Mouse (Mus musculus): ENCODE results near the gene Gm48552.

The Gm48552 gene

DNA sequence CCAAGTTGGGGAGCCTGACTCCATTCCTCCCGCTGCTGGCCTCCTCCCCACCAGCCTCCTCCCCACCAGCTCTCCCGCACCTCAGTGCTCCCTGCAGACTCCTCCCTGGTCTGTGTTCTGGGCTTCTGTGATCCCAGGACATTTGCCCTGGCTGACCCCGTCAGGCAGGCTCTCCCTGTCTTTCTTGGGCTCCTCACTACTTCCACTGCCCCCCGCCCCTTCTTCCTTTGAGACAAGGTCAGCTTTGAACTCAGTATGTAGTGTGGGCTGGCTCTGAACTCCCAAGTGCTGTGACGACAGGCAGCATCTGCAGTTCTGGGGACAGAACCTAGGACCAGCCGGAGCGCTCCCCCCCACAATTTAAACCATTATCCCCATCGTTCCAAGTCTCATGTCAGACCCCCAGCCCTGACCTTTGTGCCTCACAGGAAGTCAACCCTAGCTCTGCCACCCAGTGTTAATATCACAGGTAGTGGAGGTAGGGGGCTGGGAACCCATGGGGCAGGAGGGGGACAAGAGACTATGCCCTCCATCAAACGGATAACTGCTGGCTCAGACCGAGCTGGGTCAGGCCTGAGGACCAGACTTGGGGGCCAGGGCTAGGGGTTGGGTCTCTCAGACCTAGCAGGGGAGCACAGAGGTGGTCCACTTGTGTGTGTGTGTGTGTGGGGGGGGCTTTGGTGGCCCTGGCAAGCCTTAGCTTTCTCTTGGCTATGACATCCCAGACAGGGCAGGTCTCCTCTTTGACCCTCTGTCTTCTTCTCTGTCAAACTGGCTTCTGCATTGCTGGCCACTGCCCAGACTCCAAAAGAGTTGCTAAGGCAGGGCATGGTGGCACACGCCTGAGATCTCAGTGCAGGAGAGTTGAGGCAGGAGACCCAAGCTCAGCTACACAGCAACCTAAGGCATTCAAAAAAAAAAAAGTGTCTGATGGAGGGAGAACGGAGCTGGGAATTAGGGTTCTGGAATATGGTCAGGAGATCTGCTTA is 28.7 kb downstream of the Gm48552 start:
- in situ Hi-C loops (cut with MboI; ENCODE audit: low sequenced_read_pairs), result no loop called here

DNA sequence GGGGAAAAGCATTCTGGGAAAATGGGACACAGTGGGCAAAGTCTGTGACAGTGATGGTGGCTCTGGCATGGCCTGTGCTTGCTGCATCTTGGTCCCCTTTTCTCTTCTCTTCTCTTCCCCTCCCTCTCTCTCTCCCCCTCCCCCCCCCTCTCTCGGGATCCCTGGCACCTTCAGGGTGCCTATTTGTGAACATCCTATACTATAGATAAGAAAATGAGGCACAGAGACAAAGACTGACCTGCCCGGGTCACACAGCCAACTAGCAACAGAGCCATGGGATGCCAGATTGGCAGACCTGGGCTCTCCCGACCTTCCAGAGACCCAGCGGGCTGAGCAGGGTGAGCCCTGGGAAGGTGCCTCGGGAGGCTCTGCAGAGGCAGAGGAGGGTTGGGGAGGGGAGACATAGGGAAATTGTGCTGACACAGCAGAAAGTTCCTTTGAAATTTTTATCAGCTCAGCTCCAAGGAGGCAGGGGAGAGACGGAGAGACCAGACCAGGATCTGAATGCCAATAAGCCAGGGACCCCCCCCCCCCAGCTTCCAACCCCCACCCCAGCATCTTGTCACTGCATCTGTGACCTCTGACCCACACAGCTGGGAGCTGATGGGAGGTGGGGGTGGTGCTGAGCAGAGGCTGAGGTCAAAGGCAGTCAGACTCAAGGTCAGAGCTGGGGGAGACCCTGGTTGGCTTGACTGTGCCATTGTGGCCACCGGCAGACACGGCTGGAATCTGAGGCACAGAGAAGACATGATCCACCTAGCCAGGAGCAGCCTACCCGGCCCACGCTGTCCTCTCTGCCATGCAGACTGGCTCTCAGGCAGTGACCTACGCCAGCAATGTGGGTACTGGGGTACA is 29.6 kb downstream of the Gm48552 start:
- in situ Hi-C loops (cut with MboI; ENCODE audit: low sequenced_read_pairs), result no loop called here

DNA sequence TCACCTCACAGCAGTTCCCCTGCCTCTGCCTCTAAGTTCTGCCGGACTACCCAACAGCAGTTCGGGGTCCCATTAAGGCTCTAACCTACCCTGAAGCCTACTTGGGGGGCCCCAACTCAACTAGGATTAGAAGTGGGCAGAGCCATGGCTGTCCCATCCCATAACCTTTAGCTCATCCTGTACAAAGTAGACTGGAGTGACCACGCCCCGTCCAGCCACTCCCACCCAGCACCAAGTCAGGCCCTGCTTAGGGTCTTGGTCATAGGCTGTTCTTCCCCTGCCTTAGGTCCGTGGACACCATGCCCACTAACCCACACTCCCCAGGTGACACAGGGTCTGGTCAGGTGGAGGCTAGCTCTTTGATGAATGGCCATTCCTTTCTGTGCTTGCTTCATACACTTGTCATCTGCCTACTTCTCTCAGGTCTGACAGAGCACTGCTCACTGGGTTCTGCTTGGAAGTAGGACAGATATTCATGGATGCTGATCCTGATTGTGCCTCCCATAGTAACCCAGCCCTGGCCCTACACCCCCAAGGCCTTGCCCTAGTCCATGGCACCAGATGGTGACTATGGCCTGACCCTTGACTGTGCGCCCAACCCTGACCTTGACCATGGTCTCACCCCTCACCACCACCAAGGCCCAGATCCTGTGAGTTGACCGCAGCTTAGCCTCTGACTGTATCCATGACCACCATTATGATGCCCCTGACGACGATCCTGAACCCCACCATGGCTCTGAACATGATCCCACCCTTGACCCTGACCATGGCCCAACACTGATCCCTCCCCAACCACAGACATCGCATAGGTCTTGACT is 30.5 kb downstream of the Gm48552 start:
- in situ Hi-C loops (cut with MboI; ENCODE audit: low sequenced_read_pairs), result no loop called here

DNA sequence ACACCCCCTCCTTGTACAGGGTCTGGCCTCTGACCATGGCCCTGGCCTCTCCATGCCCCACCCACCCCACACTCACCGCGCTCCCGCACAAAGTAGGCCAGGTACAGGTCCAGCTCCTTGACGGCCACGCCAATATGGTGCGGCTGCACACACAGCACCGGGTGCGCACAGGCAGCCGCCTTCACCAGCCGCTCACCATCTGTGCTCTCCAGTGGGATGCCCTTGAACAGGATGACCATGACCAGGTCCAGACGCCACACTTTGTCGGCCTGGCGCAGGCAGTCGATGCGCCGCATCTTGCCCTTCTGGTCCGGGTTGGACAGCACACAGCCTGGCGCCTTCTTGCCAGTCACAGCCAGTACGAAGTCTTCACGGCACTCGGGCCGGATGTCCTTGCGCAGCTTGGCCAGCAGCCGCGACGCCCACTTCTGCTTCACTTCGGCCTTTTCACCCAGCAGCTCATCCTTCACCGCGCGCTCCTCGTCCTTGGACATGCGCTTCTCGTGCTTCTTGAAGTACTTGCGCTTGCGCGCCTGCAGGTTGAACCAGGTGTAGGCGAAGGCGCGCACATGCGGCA is 31.5 kb downstream of the Gm48552 start:
- in situ Hi-C loops (cut with MboI; ENCODE audit: low sequenced_read_pairs), result no loop called here

- in situ Hi-C loops (cut with MboI; ENCODE audit: low sequenced_read_pairs), result no loop called here
Measured at GRCm38 (mm10) chr10:81421041-81421796, 32.4 kb downstream of the Gm48552 start.

DNA sequence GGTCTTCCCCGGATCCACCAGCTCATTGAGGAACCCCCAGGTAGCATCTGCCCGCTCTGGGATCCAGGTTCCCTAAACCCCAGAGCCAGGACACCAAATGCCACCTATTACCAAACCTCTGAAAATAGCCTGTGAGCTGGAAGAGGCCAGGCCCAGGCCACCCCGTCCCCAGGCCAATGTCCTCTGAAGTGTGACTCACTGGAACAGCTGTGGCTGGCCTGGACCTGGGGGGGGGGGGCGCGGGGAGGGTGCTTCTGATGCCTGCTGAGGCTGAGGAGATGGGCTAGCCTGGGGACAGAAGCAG is 32.9 kb downstream of the Gm48552 start:
- in situ Hi-C loops (cut with MboI; ENCODE audit: low sequenced_read_pairs), result no loop called here

- in situ Hi-C loops (cut with MboI; ENCODE audit: low sequenced_read_pairs), result no loop called here
Measured at GRCm38 (mm10) chr10:81422191-81422590, 33.4 kb downstream of the Gm48552 start.

DNA sequence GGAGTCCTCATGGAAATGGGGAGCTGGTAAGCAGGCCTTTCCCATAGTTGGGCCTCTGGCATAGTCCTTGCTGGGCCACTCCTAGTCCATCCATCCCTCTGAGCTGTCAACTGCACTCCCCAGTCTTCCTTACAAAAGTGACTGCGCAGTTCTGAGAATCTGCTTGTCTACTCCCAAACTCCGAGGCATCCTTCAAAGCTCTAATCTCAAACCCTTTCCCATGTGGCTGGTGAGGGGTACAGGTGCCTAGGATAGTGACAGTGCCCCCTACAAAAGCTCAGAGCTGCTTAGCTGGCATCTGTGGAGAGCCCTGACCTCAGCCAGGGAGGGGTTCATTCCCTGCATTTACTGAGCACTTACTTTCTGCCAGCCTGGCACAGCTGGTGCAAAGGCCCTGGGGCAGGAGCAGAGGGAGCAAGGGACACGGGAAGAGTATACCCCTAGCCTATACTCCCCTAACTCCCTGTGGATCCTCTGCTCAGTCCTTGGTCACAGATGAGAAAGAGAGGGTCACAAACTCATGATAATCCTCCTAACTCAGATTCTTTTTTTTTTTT is 33.9 kb downstream of the Gm48552 start:
- in situ Hi-C loops (cut with MboI; ENCODE audit: low sequenced_read_pairs), result no loop called here

DNA sequence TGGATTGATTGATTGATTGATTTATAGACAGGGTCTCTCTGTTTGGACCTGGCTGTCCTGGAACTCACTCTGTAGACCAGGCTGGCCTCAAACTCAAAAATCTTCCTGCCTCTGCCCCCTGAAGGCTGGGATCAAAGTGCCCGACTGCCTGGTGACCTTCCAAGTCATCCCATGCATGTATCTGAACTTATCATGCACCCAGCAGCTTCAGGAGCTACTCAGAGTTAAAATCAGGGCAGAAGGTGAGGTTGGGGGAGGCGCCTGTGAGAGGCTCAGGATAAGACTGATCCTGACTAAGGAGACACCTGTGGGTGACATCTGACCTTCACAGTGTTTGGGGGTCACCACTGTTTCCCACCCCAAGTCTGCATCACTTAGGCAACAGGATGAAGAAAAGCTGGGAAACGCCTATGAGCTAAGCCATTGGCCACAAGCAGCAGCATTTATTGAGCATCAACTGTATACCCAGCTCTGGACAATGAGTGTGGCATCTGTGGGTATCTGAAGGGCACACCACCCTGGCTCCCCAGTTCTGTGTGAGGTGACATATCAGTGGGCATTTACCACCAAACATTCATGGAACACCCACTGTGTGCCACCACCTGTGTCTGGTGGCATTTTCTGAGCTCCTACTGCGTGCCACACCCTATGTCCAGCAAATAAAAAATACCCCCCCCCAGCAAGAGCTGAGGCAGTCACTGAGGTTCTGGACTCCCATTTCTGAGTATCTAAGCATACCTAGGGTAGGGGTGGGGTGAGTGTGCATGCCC is 34.9 kb downstream of the Gm48552 start:
- in situ Hi-C loops (cut with MboI; ENCODE audit: low sequenced_read_pairs), result no loop called here

DNA sequence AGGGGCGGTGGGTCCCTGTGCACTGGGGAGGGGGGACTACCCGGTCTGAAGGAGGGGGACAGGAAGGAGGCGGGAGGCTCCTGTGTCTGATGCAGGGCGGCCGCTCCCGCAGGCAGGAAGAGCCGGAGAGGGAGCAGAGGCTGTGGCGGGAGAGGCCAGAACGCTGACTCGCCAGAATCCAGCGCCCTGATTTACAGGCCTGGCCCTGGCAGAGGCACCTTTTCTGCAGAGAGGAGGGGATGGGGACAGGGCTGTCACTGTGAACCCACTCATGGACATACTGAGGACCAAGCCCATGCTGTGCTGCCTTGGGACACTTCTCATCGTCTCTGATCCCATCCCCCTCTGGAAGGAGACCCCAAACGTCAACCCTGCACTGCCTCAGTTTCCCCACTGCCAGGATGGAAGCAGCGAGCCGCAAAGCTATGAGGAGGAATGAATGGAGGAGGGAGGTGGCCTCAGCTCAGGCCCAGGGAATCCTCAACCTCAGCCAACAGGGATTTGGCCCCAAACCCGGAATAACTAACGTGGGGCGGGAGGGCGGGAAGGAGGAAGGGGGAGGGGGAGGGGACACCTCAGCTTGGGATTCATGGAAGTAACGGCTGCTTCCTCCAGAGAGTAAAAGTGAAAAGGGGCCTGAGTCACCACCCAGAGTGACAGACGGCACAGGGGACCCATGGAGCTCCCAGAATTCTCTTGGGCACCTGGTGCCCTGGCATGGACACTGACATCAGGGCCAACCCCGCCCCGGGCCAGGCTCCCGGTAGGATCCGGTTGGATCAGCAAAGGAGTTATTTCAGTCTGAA is 35.6 kb downstream of the Gm48552 start:
- in situ Hi-C loops (cut with MboI; ENCODE audit: low sequenced_read_pairs), result no loop called here

DNA sequence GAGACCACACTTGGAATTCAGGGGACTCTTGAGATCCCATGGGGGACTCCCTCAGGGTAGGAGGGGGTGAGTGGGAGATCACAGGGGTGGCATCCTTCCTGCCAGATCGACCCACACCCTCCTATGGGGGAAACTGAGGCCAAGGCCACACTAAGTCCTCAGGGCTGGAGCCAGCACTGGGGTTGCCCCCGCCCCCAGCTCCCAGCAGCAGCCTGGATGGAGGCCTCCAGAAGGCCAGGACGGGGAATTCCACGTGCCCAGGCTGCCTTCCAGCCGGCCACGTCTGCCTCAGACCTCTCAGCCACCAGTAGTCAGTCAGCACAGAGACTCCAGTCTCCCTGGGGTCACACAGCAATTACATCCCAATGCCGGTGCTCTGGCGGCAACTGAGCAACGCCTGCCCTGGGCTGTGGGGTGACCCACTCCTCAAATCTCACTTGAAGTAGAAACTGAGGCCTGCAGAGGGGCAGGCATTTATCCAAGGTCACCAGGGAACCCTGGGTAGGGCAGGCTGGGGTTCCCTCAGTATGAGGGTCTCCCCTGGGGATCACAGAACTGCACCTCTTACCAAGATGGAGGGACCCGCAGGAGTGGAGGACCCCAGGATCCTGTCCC is 36.5 kb downstream of the Gm48552 start:
- in situ Hi-C loops (cut with MboI; ENCODE audit: low sequenced_read_pairs), result no loop called here

GRCm38 (mm10) chr10:81426081-81426671 is 37.4 kb downstream of the Gm48552 start:
- in situ Hi-C loops (cut with MboI; ENCODE audit: low sequenced_read_pairs), result no loop called here

DNA sequence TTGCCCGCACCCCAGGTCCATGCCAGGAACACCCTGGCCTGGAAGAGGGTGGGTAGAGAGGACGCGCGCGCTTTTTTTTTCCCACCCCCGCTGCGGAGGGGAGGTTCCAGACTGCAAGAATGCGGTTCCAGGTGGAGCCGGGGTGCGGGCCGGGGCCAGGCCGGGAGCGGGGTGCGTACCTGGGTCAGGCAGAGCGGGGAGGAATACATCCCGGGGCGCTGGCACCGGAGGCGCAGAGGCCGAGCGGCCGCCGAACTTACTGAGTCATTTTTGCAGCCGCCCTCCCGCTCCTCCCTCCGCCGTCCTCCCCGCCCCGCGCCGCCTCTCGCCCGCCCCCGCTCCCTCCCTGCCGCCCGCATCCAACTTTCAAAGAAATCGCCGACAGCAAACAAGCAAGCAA is 38.1 kb downstream of the Gm48552 start:
- in situ Hi-C loops (cut with MboI; ENCODE audit: low sequenced_read_pairs), result no loop called here

GRCm38 (mm10) chr10:81427327-81427726 is 38.5 kb downstream of the Gm48552 start:
- in situ Hi-C loops (cut with MboI; ENCODE audit: low sequenced_read_pairs), result no loop called here

GRCm38 (mm10) chr10:81427804-81428506 is 39.1 kb downstream of the Gm48552 start:
- in situ Hi-C loops (cut with MboI; ENCODE audit: low sequenced_read_pairs), result no loop called here

DNA sequence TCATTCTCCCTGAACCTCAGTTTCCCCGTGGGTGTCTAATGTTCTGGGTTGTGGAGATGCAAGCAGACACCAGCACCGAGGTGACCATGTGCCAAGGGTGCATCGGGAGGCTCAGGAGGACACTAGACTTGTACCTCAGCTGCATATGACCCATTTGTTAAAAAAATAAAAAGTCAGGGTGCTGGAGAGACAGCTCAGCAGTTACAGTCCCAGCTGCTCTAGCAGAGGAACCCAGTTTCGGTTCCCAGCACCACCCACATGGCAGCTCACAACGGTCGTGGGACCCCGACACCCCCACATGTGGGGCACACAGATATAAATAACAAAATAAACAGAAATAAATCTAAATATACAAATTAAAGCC is 39.7 kb downstream of the Gm48552 start:
- in situ Hi-C loops (cut with MboI; ENCODE audit: low sequenced_read_pairs), result no loop called here

DNA sequence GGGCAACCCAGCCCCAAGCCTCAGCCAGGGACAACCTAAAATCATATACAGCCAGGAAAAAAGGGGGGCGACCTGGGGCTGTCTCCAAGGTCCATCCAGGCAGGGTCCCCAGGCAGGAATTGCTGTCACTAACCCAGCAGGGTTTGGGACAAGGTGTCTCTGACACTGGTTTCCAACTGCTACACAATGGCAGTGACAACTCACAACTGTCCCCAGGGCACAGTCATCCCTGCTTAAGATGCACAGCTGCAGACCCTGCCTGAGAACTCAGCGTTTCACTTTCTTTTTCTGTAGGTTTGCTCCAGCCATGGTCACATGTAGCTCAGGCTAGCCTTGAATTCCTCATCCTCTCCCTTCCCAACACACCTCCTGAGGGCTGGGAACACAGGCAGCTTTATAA is 40.3 kb downstream of the Gm48552 start:
- in situ Hi-C loops (cut with MboI; ENCODE audit: low sequenced_read_pairs), result no loop called here
